Mouse (Mus musculus) liver (tissue): ENCODE data around the gene Zfp865.
"Not testable (repeated sequence)": the region's sequence is repeated elsewhere in the genome, so short reads cannot be mapped to it uniquely, and the experiment has no call there.

Experiments used
- DNase-seq: peaks from one replicate; pipeline ENCODE4 v3.0.0-alpha.2; 2020; ENCODE audit warnings: mixed read lengths

Zfp865 gene

GRCm38 (mm10) chr7:5016057-5016456, 4.1 kb upstream of the Zfp865 start:
- DNase-seq = no peak

- no peak for DNase-seq
Measured at GRCm38 (mm10) chr7:5016920-5017319, 3.3 kb upstream of the Zfp865 start.

GRCm38 (mm10) chr7:5017352-5017751, 2.8 kb upstream of the Zfp865 start:
- no peak for DNase-seq

- DNase-seq = no peak
Measured at GRCm38 (mm10) chr7:5017931-5018330, 2.2 kb upstream of the Zfp865 start.

- not testable (repeated sequence) for DNase-seq
Measured at GRCm38 (mm10) chr7:5019576-5019975, 600 bp upstream of the Zfp865 start.

- no peak for DNase-seq
Measured at GRCm38 (mm10) chr7:5020685-5021084, 509 bp downstream of the Zfp865 start.

GRCm38 (mm10) chr7:5021197-5021596, 1.0 kb downstream of the Zfp865 start:
- no peak for DNase-seq

GRCm38 (mm10) chr7:5029543-5029942, 9.4 kb downstream of the Zfp865 start:
- no peak for DNase-seq

- DNase-seq = no peak
Measured at GRCm38 (mm10) chr7:5029946-5030345, 9.8 kb downstream of the Zfp865 start.

GRCm38 (mm10) chr7:5030554-5031275, 10.5 kb downstream of the Zfp865 start:
- no peak for DNase-seq

GRCm38 (mm10) chr7:5031496-5031895, 11.3 kb downstream of the Zfp865 start:
- DNase-seq = no peak

GRCm38 (mm10) chr7:5033818-5034217, 13.6 kb downstream of the Zfp865 start, which contains the start of gene 4632433K11Rik:
Gene 4632433K11Rik, plus strand, starts transcription at chr7:5034118.
- DNase-seq = no peak

- no peak for DNase-seq
Measured at GRCm38 (mm10) chr7:5035628-5036027, 15.5 kb downstream of the Zfp865 start.

- no peak for DNase-seq
Measured at GRCm38 (mm10) chr7:5036136-5036535, 16.0 kb downstream of the Zfp865 start.

GRCm38 (mm10) chr7:5037026-5037425, 16.9 kb downstream of the Zfp865 start:
- DNase-seq = no peak

- no peak for DNase-seq
Measured at GRCm38 (mm10) chr7:5037467-5037866, 17.3 kb downstream of the Zfp865 start.

GRCm38 (mm10) chr7:5038109-5038732, 18.0 kb downstream of the Zfp865 start, which contains the start of gene Zfp784:
Gene Zfp784, minus strand, starts transcription at chr7:5038446.
- DNase-seq = peak; percentile 95

GRCm38 (mm10) chr7:5038940-5039339, 18.8 kb downstream of the Zfp865 start:
- DNase-seq = no peak

GRCm38 (mm10) chr7:5044981-5045380, 24.8 kb downstream of the Zfp865 start:
- DNase-seq = no peak

GRCm38 (mm10) chr7:5046112-5046511, 25.9 kb downstream of the Zfp865 start:
- no peak for DNase-seq

- DNase-seq = no peak
Measured at GRCm38 (mm10) chr7:5047313-5047712, 27.1 kb downstream of the Zfp865 start.

GRCm38 (mm10) chr7:5051193-5052192, 31.3 kb downstream of the Zfp865 start, which contains the start of gene Zfp580:
Gene Zfp580, plus strand, starts transcription at chr7:5051538.
- DNase-seq = peak; percentile 43

- DNase-seq = no peak
Measured at GRCm38 (mm10) chr7:5052438-5052837, 32.3 kb downstream of the Zfp865 start.
